Mouse (Mus musculus) kidney, postnatal 4 days (tissue): ENCODE measurements around the gene Zfp59.
"Not testable (repeated sequence)": the region's sequence is repeated elsewhere in the genome, so short reads cannot be mapped to it uniquely, and the experiment has no call there.

ENCODE experiments used
- DNase-seq, 2 experiments: peaks; one replicate each; pipeline ENCODE4 v3.0.0; 2021; ENCODE audit warnings: mixed read lengths in 2 of 2

Gene Zfp59

DNA sequence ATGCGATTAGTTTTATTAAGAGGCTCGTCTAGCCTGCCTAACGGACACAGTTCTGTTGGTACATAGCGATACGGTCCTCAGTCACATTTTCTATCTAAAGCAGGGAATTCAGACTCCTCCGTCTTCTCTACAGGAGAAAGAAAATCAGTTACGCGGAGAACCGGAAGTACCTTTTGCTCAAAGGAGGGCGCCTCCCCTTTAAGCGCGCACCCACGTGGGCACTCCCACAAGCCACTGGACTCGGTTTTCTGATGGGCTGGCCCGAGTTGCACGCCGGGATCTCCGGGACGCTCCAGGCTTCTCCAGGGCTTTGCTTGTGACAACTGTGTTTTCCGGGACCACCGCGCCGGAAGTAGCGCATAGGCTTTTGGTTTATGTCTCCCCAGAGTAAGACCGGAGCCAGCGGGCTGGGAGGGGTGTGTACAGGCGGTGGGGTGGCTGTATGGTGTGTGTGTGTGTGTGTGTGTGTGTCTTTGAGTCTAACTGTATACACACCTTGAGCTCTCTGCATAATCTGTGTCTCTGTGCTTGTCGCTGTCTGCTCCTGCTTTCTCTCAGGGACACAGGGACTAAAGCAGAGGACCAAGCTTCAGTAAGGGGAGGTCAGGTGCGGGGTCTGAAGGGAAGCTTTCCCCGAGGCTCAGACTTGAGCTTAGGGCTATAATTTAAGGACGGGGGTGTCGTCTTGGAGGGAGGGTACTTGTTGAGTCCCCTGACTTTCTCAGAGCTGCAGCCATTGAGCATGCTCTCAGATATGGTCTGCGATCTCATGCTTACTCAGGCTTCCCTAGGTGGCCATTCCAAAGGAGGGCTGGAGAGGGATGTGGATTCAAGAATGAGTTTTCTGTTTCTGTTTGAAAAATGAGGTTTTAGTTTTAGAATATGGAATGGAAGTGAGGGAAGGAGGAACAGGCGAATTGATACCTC, at the start of gene Zfp59:
Gene Zfp59, plus strand, starts transcription at position 285 of the 927 bp plus-strand sequence.
- peak; percentile 91 to 95 for DNase-seq

DNA sequence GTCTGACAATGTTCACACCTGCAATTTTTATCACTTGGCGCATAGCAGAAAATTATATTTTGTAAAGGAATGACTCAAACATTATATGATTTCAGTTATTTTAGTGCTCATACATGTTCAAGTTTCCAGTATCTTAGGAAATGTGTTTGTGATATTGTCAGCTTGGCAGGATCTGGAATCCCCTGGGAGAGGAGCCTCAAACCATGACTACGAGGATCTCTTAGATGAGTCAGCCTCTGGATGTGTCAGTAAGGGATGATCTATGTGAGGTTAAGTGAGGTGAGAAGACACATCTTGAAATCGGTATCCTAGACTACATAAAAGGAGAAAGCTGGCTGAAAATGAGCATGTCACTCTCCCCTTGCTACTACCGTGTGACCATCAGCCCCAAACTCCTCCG, 49.1 kb upstream of the Zfp59 start:
- no peak for DNase-seq

DNA sequence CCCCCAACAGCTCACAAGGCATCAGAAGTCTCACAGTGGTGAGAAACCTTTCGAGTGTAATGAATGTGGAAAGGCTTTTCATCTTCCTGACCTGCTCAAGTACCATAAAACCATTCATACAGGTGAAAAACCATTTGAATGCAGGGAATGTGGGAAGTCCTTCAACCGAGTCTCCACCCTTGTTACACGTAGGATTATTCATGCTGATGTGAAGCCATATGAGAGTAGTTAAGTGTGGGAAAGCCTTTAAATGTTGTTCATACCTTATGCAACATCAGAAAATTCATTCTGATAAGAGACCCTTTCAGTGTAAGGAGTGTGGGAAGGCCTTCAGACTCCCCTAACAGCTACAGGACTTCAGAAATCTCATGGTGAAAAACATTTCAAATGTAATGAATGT, 44.5 kb upstream of the Zfp59 start:
- DNase-seq = not testable (repeated sequence)

DNA sequence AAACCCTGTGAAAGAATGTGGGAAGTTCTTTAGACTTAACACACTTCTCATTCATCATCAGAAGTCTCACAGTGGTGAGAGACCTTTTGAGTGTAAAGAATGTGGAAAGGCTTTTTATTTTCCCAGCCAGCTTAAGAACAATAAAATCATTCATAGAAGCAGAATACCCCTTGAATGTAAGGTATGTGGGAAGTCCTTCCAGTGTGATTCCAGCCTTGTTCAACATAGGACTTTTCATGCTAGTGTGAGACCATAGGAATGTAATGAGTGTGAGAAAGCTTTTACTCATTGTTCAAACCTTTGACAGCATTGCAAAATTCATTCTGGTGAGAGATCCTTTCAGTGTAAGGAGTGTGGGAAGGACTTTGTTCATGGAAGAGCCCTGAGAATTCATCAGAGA, 43.8 kb upstream of the Zfp59 start:
- DNase-seq = no peak

DNA sequence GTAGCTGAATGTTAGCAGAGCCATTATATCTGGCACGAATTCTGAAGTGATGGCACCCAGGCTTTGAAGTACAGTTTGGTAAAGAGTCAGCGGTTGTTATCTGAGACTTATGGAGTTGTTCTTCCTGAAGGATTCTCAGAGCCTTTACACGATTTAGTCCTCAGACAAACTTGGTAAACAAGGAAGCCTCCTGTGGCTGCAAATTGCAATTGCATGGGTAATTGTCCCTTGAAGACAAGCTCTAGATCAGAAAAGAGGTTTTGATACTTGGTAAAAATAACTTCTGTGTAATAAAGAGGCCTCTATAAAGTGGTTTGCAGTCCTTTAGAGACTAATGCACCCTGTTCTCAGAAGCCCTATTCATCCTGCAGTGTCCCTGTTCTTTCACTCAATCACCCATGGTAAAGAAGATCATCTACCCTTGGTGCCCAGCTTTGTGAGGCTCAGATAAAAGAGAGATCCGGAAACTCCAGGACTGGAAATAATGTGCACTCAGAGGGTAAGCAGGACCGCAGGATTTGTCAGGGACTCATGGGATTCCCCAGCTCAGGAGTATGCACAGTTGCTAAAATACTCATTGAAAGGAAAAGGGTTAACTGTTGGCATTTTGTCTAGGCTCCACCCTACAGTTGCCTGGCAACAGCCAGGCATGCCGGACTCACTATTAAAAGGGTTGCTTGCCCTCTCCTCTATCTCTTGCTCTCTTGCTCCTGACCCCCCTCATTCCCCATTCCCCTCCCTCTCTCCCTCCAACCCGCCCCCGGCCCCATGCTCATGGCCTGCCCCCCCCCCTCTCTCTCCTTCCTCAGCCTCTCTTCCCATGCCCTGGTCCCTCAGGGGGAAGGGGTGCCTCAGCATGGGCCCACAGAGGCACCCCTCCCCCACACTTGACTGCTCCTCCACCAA, 40.2 kb upstream of the Zfp59 start:
- DNase-seq = peak; percentile 12 to 20

DNA sequence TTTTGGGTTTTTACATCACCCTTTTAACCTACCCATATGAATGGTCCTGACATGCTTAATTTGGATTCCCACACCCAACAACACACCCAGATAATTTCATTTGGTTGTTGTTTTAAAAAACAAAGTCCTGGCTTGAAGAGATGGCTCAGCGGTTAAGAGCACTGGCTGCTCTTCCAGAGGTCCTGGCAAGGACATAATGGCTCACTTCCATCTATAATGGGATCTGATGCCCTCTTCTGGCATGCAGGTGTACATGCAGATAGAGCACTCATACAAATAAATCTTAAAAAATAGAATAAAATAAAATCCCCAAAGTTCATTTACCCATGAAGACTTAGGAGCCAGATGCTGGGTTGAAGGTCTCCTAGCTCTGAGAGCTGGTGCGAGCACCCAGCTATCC, 37.3 kb upstream of the Zfp59 start:
- DNase-seq = no peak

DNA sequence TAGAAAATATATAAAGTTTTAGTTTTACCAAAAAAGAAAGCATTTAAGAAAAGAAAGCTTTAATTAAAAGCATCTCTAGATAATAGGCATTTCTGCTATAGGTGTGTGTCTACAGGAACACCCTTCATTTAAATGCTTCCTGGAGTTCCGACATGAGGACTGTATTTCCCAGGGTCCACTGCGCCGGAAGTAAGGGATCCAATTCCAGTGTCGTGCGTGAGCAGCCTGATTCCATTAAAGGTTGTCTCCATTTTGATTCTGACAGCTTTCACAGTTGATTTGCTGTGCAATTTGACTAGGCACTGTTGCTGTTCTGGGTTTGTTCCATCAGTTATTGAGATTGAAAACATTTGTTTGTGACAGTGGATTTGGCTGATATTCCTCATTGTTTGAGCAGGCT, 35.4 kb upstream of the Zfp59 start:
- peak in 1 of 2 experiments; percentile 5 for DNase-seq

DNA sequence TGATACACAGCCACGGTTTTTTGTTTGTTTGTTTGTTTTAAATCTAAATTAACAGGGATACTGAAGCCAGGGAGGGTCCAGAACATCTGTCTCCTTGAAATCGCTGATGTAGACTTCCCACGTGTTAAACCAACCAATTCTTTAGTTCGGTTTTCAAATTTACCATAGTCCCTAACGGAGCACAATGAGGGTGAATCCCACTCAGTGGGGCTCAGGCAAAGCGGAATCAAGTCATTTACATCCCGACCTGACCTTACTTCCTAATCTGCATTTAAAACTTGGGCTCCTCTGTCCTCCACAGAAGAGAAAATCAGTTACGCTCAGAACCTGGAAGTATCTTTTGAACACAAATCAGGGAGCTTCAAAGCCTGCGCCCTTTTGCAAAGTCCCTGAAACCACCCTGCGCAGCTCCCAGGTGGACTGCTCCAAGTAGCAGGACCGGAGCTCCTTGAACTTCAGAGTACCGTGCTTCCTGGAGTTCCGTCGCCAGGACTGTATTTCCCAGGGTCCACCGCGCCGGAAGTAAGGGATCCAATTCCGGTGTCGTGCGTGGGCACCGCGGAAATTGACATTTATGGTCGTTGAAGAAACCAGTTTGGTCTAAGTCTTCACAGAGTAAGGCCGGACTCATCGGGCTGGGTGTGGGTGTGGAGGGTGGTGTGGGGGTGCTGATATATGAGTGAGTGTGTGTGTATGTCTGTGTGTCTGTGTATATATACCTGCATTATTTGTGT, 33.9 kb upstream of the Zfp59 start:
- peak; percentile 86 to 89 for DNase-seq

DNA sequence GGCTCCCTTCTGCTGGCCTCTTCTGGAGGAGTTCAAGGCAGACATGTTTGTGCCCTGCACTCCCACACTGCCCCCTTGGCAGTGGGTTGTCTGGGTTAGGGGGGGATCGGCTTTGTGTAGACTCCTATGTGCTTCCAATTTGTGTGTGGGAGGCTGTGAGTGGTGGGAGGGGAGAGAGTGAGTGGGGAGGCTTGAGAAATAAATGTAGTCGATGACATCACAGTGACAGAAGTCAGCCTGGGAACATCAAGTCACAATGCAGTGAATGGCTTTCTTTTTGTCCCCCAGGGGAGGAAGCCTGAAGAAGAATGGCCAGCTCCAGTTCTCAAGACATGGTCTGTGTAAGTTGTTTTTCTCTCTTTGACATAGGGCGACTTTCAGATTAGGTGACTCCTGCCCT, 31.5 kb upstream of the Zfp59 start, which contains the start of gene Zfp626:
Gene Zfp626, plus strand, starts transcription at position 301 of the 400 bp plus-strand sequence.
- not testable (repeated sequence) for DNase-seq

DNA sequence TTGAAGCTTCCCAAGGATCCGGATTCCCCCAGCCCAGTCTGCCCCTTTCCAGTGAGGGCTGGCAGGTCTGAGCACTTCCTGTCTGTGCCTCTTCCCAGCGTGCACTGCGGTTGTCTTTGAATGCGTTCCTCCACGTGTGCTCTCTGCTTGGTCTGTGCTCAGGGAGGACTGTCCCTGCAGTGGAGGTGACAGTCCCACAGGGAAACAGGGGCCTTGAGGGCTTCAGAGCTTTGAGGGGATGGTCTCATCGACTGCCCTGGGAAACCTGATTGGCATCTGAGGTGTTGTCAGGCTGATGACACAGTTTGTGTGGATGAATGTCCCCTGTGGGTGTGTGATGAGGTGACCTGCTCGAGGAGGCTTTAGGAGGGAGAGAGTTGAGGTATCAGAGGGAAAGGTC, 31.1 kb upstream of the Zfp59 start:
- not testable (repeated sequence) for DNase-seq

DNA sequence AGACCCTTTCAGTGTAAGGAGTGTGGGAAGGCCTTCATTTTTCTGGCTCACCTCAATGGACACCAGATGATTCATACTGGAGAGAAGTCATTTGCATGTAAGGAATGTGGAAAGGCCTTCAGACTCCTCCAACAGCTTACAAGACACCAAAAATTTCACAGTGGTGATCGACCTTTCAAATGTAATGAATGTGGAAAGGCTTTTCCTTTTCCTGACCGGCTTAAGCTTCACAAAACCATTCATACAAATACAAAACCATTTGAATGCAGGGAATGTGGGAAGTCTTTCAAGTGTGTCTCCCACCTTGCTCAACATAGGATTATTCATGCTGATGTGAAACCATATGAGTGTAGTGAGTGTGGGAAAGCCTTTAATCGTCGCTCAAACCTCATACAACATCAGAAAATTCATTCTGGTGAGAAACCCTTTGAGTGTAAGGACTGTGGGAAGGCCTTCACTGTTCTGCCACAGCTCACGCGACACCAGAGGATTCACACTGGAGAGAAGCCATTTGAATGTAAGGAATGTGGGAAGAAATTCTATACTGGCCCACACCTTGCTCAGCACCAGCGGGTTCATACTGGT, 19.8 kb upstream of the Zfp59 start:
- DNase-seq = no peak

DNA sequence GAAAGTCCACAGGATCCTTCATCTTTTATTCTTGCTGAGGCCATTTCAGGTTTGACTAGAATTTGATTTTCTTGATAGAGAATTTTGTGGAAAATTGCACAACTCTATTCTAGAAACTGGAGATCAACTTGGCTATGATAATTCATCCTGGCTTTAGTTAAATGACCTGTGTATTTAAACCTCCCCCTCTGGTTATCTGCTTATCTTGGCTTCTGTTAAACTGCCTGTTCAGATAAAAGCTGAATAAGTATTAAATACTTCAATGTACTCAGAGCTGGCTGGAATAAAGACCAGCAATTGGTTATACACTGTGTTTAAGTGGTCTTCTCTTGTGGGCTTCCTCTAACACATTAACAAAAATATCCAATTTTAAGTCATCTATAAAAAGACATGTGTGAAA, 15.8 kb upstream of the Zfp59 start:
- no peak for DNase-seq

DNA sequence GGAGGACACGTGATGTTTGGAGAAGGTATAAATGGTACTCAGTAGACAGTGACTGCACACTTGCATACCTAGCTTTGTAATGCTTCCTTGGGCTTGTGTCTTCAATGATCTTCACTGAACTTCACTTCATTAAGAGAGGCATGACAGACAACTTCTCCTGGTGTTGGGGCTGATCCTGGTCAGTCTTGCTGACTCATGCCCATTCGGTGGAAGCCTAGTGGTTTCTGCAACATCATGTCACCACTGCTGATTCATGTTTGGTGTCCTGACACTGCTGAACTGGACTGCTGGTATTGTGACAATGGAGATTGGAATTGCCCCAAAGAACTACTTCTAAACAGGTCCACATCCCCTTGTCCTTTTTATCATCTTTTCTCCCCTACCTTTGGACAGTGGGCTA, 4.3 kb upstream of the Zfp59 start:
- no peak for DNase-seq

DNA sequence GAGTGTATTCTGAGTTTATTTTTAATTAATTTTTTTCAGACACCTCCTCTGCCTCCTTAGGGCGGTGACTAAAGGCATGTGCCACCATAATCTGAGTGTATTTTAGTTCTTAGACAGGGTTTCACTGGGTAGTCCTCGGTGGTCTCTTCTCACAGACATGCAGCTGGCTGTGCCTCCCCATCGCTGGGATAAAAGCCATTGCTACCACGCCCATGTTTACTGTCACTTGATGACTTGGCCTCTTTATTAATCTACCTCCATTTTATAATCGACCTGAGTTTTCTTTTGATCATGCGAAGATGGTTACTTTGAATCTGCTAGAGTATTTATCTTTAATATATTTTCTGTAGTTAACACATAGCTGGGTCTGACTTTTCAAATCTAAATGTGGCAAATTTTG, 511 bp upstream of the Zfp59 start:
- DNase-seq = peak in 1 of 2 experiments; percentile 16

DNA sequence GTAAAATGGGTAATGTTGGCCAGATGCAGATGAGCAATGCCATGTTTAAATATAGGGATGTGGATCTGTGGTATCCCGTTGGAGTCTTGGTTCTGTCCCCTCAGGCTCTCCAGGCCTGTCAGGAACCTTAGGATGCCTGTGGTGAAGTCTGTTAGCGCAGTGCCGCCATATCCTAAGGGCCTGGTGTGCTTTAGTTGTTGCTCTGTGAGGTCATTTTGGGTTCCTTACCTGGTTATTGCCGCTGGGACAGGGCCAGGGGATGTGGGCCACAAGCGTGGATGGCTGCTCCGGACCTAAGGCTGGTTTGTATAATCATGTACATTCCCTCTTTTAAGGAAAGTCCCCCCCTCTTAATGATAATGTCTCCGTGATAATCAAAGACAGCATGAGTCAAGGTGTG, 1.2 kb downstream of the Zfp59 start:
- no peak for DNase-seq

DNA sequence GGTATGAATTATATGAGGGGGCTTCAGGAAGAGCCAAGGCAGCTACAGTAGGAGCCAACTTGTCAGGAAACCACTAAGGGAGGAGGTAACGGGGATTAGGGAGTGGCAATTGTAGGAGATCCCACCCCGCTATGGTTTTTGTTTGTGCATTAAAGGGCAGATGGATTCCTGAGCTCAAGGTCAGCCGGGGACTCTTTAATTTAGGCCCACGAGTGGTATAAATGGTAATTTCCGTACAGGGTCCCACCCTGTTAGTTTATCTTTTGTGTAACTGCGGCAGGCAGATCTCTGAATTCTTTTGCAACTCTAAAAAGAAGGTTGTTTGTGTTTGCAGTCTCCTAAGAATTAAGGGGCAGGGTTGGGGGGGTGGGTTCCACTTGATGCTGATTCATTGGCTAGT, 1.7 kb downstream of the Zfp59 start:
- DNase-seq = no peak

DNA sequence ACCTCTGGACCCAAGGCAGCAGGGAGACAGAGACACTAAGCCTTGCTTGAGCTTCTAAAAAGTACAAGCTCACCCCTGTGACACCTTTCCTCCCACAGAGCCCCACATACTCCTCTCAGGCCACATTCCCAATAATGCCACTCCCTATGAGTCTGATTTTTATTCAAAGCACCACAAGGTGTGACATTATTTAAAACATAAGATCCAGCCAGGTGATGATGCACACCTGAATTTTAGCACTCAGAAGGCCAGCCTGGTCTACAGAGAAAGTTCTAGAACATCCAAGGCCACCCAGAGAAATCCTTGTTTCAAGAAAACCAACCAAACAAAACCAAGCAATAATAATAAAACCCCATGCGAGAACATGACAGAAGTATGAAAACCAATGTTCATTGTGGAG, 18.8 kb downstream of the Zfp59 start, which contains the start of gene Zfp607a:
Gene Zfp607a, plus strand, starts transcription at position 301 of the 400 bp plus-strand sequence.
- no peak for DNase-seq

DNA sequence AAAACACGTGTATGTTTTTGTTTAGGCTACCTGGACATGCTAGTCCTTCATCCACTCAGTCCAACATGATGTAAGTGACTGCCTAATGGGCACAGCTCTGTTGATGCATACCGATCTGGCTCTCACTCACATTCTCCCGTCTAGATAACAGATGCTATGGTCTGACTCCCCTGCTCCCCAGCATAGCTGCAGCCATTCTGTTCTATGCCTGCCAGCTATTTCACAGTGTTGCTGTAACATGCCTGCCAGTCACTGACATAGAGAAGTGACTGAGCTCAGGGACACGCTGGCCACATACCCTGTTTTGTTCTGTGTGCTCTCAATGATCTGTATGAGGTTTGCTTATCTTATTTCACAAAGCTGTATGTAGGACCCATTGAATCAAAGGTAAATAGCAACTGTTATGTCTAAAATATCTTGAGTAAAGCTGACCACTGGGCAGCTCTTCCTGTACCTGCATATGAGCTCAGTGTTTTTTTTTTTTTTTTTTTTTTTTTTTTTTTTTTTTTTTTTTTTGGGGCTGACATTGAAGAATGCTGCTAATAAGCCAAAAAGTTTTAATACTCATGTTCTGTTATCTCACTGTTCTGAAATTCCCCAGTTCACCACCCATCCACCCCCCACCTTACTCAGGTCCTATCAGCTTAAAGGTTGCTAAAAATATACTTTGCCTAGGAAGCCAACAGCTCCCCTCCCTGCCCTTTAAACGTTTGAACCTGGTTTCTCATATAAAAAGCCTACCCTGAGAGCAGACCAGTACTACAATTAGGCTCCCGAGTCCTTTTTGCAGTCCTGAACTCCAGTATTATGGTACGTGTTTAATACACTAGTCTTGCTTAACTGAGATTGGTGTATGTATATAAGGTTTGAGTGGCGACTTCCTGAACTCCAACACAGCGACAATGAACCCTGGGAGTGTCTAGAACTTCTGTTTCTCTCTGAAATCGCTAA, 21.2 kb downstream of the Zfp59 start:
- DNase-seq = no peak

DNA sequence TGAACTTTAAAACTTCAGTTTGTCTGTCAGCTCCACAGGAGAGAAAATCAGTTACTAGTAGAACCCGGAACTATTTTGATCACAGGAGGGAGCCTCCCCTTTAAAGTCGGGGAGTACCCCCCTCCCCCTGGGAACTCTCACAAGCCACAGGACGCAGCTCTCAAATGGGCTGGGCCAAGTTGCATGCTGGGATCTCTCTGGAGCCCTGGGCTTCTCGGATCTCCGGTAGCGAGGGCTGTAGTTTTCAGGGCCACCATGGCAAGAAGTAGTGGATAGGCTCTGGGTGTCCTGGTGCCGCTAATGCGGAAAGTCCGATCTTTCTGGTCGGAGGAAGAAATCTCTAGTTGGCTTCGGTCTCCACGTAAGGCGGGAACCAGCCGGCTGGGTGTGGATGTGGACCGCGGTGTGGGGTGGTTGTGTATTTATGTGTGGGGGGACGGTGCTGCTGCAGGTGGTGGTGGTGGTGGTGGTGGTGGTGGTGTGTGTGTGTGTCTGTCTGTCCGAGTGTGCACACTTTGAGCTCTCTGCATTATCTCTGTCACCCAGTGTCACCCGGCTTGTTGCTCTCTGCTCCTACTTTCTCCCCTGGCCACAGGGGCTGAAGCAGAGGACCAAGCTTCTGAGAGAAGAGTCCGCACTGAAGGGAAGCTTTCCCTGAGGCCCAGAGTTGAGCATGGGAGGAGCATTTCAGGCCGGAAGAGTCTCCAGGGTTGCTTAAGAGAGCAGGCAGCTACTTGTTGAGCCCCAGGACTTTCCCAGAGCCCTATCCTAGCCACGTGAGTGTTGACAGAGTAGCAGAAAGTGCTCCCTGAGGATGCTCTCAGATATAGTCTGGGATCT, 22.2 kb downstream of the Zfp59 start:
- DNase-seq = peak; percentile 79 to 87

DNA sequence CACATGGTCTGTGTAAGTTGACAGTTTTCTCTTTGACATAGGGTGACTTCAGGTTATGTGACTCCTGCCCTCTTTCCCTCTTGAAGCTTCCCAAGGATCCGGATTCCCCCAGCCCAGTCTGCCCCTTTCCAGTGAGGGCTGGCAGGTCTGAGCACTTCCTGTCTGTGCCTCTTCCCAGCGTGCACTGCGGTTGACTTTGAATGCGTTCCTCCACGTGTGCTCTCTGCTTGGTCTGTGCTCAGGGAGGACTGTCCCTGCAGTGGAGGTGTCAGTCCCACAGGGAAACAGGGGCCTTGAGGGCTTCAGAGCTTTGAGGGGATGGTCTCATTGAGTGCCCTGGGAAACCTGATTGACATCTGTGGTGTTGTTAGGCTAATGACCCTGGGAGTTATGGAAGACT, 24.2 kb downstream of the Zfp59 start:
- DNase-seq = not testable (repeated sequence)
